Mouse (Mus musculus): ENCODE data around the gene Mospd3. TPM values are rescaled to one million over a fixed set of nuclear protein-coding genes. Genes with fewer than 3 reads are reported as not detected.

The Mospd3 gene
- polyA plus RNA-seq, 1 experiment from 2014 or later = 30.4 TPM

GRCm38 (mm10) chr5:137570181-137570580, 30.7 kb downstream of the Mospd3 start:
- Histone ChIP-seq H3K36me3 (ENCODE audit: control insufficient read depth, insufficient read depth, low read length) (no peaks in the 10 kb centered on the region), H3K27ac (ENCODE audit: low read length) (no peak overlapping the region), H3K4me1 (replicated peaks; ENCODE audit: control insufficient read depth, insufficient read depth, low read length) (peaks cover 5% of the 10 kb centered on the region; the same call in 1 of the 2 replicates), H3K4me3 (ENCODE audit: low read length) (no peak overlapping the region), H3K27me3 (ENCODE audit: control insufficient read depth, insufficient read depth, low read depth, low read length) (peaks cover 5% of the 10 kb centered on the region), H3K9ac (ENCODE audit: low read length) (no peak overlapping the region), H3K9me3 (ENCODE audit: control insufficient read depth, low read length) (no peaks in the 10 kb centered on the region), H3K4me2 (ENCODE audit: low read depth, low read length) (no peak overlapping the region)
- ATAC-seq (ENCODE audit: low read depth) = no peak
- WGBS = 38% methylated on average over 7 of the region's 7 CpGs

- Histone ChIP-seq H3K9me3 (ENCODE audit: control insufficient read depth, low read length) (no peaks in the 10 kb centered on the region), H3K4me3 (ENCODE audit: low read length) (no peak within 1 kb of the TSS), H3K36me3 (ENCODE audit: control insufficient read depth, insufficient read depth, low read length) (no peaks in the 10 kb centered on the region), H3K27ac (ENCODE audit: low read length) (no peak within 1 kb of the TSS), H3K9ac (ENCODE audit: low read length) (no peak within 1 kb of the TSS), H3K27me3 (ENCODE audit: control insufficient read depth, insufficient read depth, low read depth, low read length) (peaks cover 5% of the 10 kb centered on the region), H3K4me2 (ENCODE audit: low read depth, low read length) (peak within 1 kb of the TSS; percentile 13; the same call in 1 of the 2 replicates), H3K4me1 (replicated peaks; ENCODE audit: control insufficient read depth, insufficient read depth, low read length) (peaks cover 5% of the 10 kb centered on the region; the same call in 1 of the 2 replicates)
- ATAC-seq (ENCODE audit: low read depth) = peak; percentile 83
- 19% methylated on average over 9 of the region's 9 CpGs for WGBS
Measured at GRCm38 (mm10) chr5:137569665-137570064, 31.2 kb downstream of the Mospd3 start, which contains the start of gene Tfr2. TSS of gene Tfr2 (plus strand) at chr5:137569840.

GRCm38 (mm10) chr5:137569031-137569430, 31.8 kb downstream of the Mospd3 start:
- peaks cover 2% of the 10 kb centered on the region; the same call in 1 of the 2 replicates for H3K4me1 ChIP-seq (replicated peaks; ENCODE audit: control insufficient read depth, insufficient read depth, low read length)
- peaks cover 2% of the 10 kb centered on the region; the same call in 1 of the 2 replicates for H3K27me3 ChIP-seq (ENCODE audit: control insufficient read depth, insufficient read depth, low read depth, low read length)
- no peak overlapping the region for H3K4me3 ChIP-seq (ENCODE audit: low read length)
- H3K9me3 ChIP-seq (ENCODE audit: control insufficient read depth, low read length) = no peaks in the 10 kb centered on the region
- no peaks in the 10 kb centered on the region for H3K36me3 ChIP-seq (ENCODE audit: control insufficient read depth, insufficient read depth, low read length)
- 58% methylated on average over 12 of the region's 12 CpGs for WGBS
- no peak overlapping the region for H3K27ac ChIP-seq (ENCODE audit: low read length)
- no peak overlapping the region for H3K9ac ChIP-seq (ENCODE audit: low read length)
- H3K4me2 ChIP-seq (ENCODE audit: low read depth, low read length) = peak overlapping the region; percentile 13; the same call in 1 of the 2 replicates
- no peak for ATAC-seq (ENCODE audit: low read depth)

- H3K9me3 ChIP-seq (ENCODE audit: control insufficient read depth, low read length) = no peaks in the 10 kb centered on the region
- H3K9ac ChIP-seq (ENCODE audit: low read length) = no peak overlapping the region
- no peak for ATAC-seq (ENCODE audit: low read depth)
- H3K4me3 ChIP-seq (ENCODE audit: low read length) = no peak overlapping the region
- no peak overlapping the region for H3K27ac ChIP-seq (ENCODE audit: low read length)
- no peaks in the 10 kb centered on the region for H3K36me3 ChIP-seq (ENCODE audit: control insufficient read depth, insufficient read depth, low read length)
- H3K4me2 ChIP-seq (ENCODE audit: low read depth, low read length) = no peak overlapping the region
- H3K27me3 ChIP-seq (ENCODE audit: control insufficient read depth, insufficient read depth, low read depth, low read length) = no peaks in the 10 kb centered on the region
- peaks cover 2% of the 10 kb centered on the region; the same call in 1 of the 2 replicates for H3K4me1 ChIP-seq (replicated peaks; ENCODE audit: control insufficient read depth, insufficient read depth, low read length)
- WGBS = 80% methylated on average over 8 of the region's 8 CpGs
Measured at GRCm38 (mm10) chr5:137568223-137568798, 32.5 kb downstream of the Mospd3 start.

- Histone ChIP-seq H3K9ac (ENCODE audit: low read length) (no peak overlapping the region), H3K4me3 (ENCODE audit: low read length) (no peak overlapping the region), H3K9me3 (ENCODE audit: control insufficient read depth, low read length) (no peaks in the 10 kb centered on the region), H3K27ac (ENCODE audit: low read length) (no peak overlapping the region), H3K4me1 (replicated peaks; ENCODE audit: control insufficient read depth, insufficient read depth, low read length) (peaks cover 2% of the 10 kb centered on the region; the same call in 1 of the 2 replicates), H3K27me3 (ENCODE audit: control insufficient read depth, insufficient read depth, low read depth, low read length) (no peaks in the 10 kb centered on the region), H3K36me3 (ENCODE audit: control insufficient read depth, insufficient read depth, low read length) (no peaks in the 10 kb centered on the region), H3K4me2 (ENCODE audit: low read depth, low read length) (no peak overlapping the region)
- 89% methylated on average over 5 of the region's 5 CpGs for WGBS
- ATAC-seq (ENCODE audit: low read depth) = no peak
Measured at GRCm38 (mm10) chr5:137566416-137566815, 34.4 kb downstream of the Mospd3 start.

- Histone ChIP-seq H3K9ac (ENCODE audit: low read length) (no peak overlapping the region), H3K4me1 (replicated peaks; ENCODE audit: control insufficient read depth, insufficient read depth, low read length) (peaks cover 2% of the 10 kb centered on the region; the same call in 1 of the 2 replicates), H3K9me3 (ENCODE audit: control insufficient read depth, low read length) (no peaks in the 10 kb centered on the region), H3K36me3 (ENCODE audit: control insufficient read depth, insufficient read depth, low read length) (no peaks in the 10 kb centered on the region), H3K4me2 (ENCODE audit: low read depth, low read length) (no peak overlapping the region), H3K27me3 (ENCODE audit: control insufficient read depth, insufficient read depth, low read depth, low read length) (no peaks in the 10 kb centered on the region), H3K27ac (ENCODE audit: low read length) (no peak overlapping the region), H3K4me3 (ENCODE audit: low read length) (no peak overlapping the region)
- no peak for ATAC-seq (ENCODE audit: low read depth)
- WGBS = 60% methylated on average over 6 of the region's 6 CpGs
Measured at GRCm38 (mm10) chr5:137565744-137566143, 35.1 kb downstream of the Mospd3 start.

- Histone ChIP-seq H3K36me3 (ENCODE audit: control insufficient read depth, insufficient read depth, low read length) (no peaks in the 10 kb centered on the region), H3K4me3 (ENCODE audit: low read length) (no peak overlapping the region), H3K9me3 (ENCODE audit: control insufficient read depth, low read length) (no peaks in the 10 kb centered on the region), H3K4me1 (replicated peaks; ENCODE audit: control insufficient read depth, insufficient read depth, low read length) (no peaks in the 10 kb centered on the region), H3K27me3 (ENCODE audit: control insufficient read depth, insufficient read depth, low read depth, low read length) (no peaks in the 10 kb centered on the region), H3K9ac (ENCODE audit: low read length) (no peak overlapping the region), H3K4me2 (ENCODE audit: low read depth, low read length) (no peak overlapping the region), H3K27ac (ENCODE audit: low read length) (no peak overlapping the region)
- 58% methylated on average over 10 of the region's 10 CpGs for WGBS
- ATAC-seq (ENCODE audit: low read depth) = no peak
Measured at GRCm38 (mm10) chr5:137562965-137563364, 37.9 kb downstream of the Mospd3 start.

- no peak for ATAC-seq (ENCODE audit: low read depth)
- H3K9me3 ChIP-seq (ENCODE audit: control insufficient read depth, low read length) = no peaks in the 10 kb centered on the region
- no peak overlapping the region for H3K9ac ChIP-seq (ENCODE audit: low read length)
- H3K4me2 ChIP-seq (ENCODE audit: low read depth, low read length) = no peak overlapping the region
- H3K4me1 ChIP-seq (replicated peaks; ENCODE audit: control insufficient read depth, insufficient read depth, low read length) = no peaks in the 10 kb centered on the region
- H3K36me3 ChIP-seq (ENCODE audit: control insufficient read depth, insufficient read depth, low read length) = no peaks in the 10 kb centered on the region
- no peak overlapping the region for H3K4me3 ChIP-seq (ENCODE audit: low read length)
- no peaks in the 10 kb centered on the region for H3K27me3 ChIP-seq (ENCODE audit: control insufficient read depth, insufficient read depth, low read depth, low read length)
- no peak overlapping the region for H3K27ac ChIP-seq (ENCODE audit: low read length)
- 62% methylated on average over 6 of the region's 6 CpGs for WGBS
Measured at GRCm38 (mm10) chr5:137561556-137561955, 39.3 kb downstream of the Mospd3 start.

GRCm38 (mm10) chr5:137553898-137554297, 47.0 kb downstream of the Mospd3 start:
- Histone ChIP-seq H3K4me3 (ENCODE audit: low read length) (peak overlapping the region; percentile 12; the same call in 1 of the 2 replicates), H3K36me3 (ENCODE audit: control insufficient read depth, insufficient read depth, low read length) (no peaks in the 10 kb centered on the region), H3K9me3 (ENCODE audit: control insufficient read depth, low read length) (no peaks in the 10 kb centered on the region), H3K27ac (ENCODE audit: low read length) (no peak overlapping the region), H3K4me1 (replicated peaks; ENCODE audit: control insufficient read depth, insufficient read depth, low read length) (no peaks in the 10 kb centered on the region), H3K9ac (ENCODE audit: low read length) (no peak overlapping the region), H3K4me2 (ENCODE audit: low read depth, low read length) (no peak overlapping the region), H3K27me3 (ENCODE audit: control insufficient read depth, insufficient read depth, low read depth, low read length) (peaks cover 7% of the 10 kb centered on the region)
- WGBS = 42% methylated on average over 11 of the region's 11 CpGs
- ATAC-seq (ENCODE audit: low read depth) = no peak

All from lung, embryonic 16.5 days (tissue).